Mouse (Mus musculus) layer of hippocampus, postnatal 14 days (tissue): Measurements from ENCODE around the gene Ptbp2. TPM values are rescaled to one million over a fixed set of nuclear protein-coding genes. Genes with fewer than 3 reads are reported as not detected.

Experiments
- DNase-seq, 2 experiments: peaks; one replicate each; pipeline ENCODE4 v3.0.0; 2021 to 2022; ENCODE audit warnings: low spot score in 2 of 2, mixed read lengths in 1 of 2
- microRNA-seq, 2 experiments: library from miRNA; unstranded; fragments of <30 nt; microRNA quantifications; one replicate each; pipeline ENCODE4 v1.2.0; 2021
- total RNA-seq, 2 experiments: library from RNA; stranded (reverse); gene quantifications; 2 replicates each; pipeline ENCODE4 v1.2.3; 2021

Gene Ptbp2
- total RNA-seq, 2 experiments from 2014 or later: 136 to 146 TPM

DNA sequence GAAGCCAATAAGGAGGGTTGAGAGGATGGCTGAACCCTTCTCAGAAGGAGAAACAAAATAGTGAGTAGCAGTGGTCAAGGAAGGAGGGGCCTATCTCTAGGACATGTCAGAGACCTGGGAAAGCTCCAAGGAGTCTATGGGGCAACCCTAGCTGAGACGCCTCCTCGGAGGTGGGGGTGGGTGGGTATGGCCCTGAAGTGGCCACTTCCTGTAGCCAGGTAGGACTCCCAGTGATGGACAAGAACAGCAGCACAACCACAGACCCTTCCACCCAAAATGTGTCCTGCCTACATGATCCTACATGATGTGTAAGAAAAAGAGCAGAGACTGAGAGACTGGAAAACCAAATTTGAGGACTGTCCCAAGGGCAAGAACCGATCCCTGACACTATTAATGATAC lies 72.8 kb downstream of the Ptbp2 start:
- no peak for DNase-seq

DNA sequence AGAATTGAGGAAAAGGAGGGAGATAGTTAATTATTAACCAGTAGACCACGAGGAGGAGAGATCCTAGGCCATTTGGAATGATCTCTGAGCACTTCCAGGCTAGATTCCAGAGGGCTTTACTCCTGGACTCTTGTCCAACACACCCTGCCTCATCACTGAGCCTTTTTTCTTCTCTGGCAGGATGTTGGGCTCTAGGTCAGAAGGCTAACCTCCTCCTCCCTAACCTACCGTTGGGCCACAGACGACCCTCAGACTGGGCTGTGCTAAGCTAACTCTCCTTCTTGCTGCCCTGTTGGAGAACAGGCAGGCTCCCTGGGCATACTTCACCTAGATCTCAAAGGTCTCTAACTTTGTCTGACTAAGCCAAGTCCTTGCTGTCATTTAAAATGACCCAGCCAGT lies 82.8 kb downstream of the Ptbp2 start:
- no peak for DNase-seq

DNA sequence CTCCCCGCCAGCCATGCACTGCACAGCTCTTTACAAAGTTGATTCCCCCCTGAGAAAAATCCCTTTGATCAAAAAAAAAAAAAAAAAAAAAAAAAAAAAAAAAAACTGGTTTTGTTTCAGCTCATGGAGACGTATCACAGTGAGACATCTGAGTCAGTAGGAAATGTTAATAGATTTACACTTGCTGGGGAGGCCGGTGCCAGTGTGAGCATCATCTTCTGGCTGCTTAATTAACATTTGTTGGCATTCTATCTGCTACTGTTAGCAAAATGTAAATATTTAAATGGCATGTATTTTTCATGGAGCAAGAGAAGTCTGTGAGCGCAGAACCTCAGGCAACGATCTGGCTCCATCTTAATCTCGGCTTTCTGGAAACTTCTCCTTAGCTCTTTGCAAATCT lies 99.5 kb downstream of the Ptbp2 start:
- DNase-seq: no peak

Small RNA genes lying within 50 kb of the gene (microRNA-seq; reads per million reads assigned to microRNA genes)
- gene Gm24744: 0 reads per million in 2 experiments
